Mouse (Mus musculus) MEL (cell line): ENCODE measurements around the gene Prickle2. TPM values are rescaled to one million over a fixed set of nuclear protein-coding genes. Genes with fewer than 3 reads are reported as not detected.

ENCODE experiments used
- DNase-seq: peaks from one replicate; pipeline ENCODE4 v3.0.0; 2011; ENCODE audit warnings: low read depth, low spot score
- H3K27ac ChIP-seq: 2 replicates; pipeline ENCODE4 v1.5.1; 2012; ENCODE audit warnings: low read depth, mild to moderate bottlenecking, control low read depth, low read length, moderate library complexity; ENCODE audit not compliant: control insufficient read depth
- H3K27me3 ChIP-seq, 2 experiments: fragments of 150-350 bp in 1 of 2; sonication (generic) in 1 of 2; 2 replicates each; pipeline ENCODE4 v1.6.1; 2012; ENCODE audit warnings: low read length in 2 of 2, mild to moderate bottlenecking in 2 of 2, improper control_type of control experiment in 1 of 2, moderate library complexity in 1 of 2; ENCODE audit not compliant: insufficient read depth in 2 of 2, control insufficient read depth in 1 of 2
- H3K36me3 ChIP-seq, 2 experiments: 2 replicates each; pipeline ENCODE4 v1.6.1; 2012 to 2014; ENCODE audit warnings: low read length in 2 of 2, improper control_type of control experiment in 1 of 2, inconsistent platforms in 1 of 2, mild to moderate bottlenecking in 1 of 2; ENCODE audit not compliant: insufficient read depth in 2 of 2, control insufficient read depth in 1 of 2
- H3K4me1 ChIP-seq, 2 experiments: fragments of 150-350 bp in 1 of 2; sonication (generic) in 1 of 2; 2 replicates each; pipeline ENCODE4 v1.6.1; 2012; ENCODE audit warnings: low read length in 2 of 2, improper control_type of control experiment in 1 of 2, mild to moderate bottlenecking in 1 of 2; ENCODE audit not compliant: insufficient read depth in 2 of 2, control insufficient read depth in 1 of 2
- H3K4me3 ChIP-seq, 2 experiments: fragments of 150-350 bp in 1 of 2; sonication (generic) in 1 of 2; 2 replicates each; pipeline ENCODE4 v1.5.1; 2012; ENCODE audit warnings: low read depth in 2 of 2, low read length in 2 of 2, mild to moderate bottlenecking in 2 of 2, moderate library complexity in 2 of 2, control low read depth in 1 of 2, improper control_type of control experiment in 1 of 2; ENCODE audit not compliant: control insufficient read depth in 1 of 2, insufficient read depth in 1 of 2
- H3K79me2 ChIP-seq: 2 replicates; pipeline ENCODE4 v1.6.1; 2012; ENCODE audit warnings: mild to moderate bottlenecking, low read length, moderate library complexity; ENCODE audit not compliant: control insufficient read depth, poor library complexity, insufficient read depth
- H3K9ac ChIP-seq: 2 replicates; pipeline ENCODE4 v1.6.1; 2012; ENCODE audit warnings: low read depth, mild to moderate bottlenecking, control low read depth, low read length, moderate library complexity; ENCODE audit not compliant: control insufficient read depth, poor library complexity, severe bottlenecking
- H3K9me3 ChIP-seq: fragments of 150-350 bp; sonication (generic); replicated peaks from 2 replicates; pipeline ENCODE4 v1.6.1; 2012; ENCODE audit warnings: mild to moderate bottlenecking, low read length, improper control_type of control experiment, moderate library complexity; ENCODE audit not compliant: insufficient read depth
- BHLHE40 ChIP-seq: IDR thresholded peaks from 2 replicates; pipeline ENCODE4 v1.6.1; 2012; ENCODE audit warnings: low read depth, mild to moderate bottlenecking, inconsistent platforms, low read length, improper control_type of control experiment, borderline replicate concordance
- CHD2 ChIP-seq: IDR thresholded peaks from 2 replicates; pipeline ENCODE4 v1.6.1; 2011; ENCODE audit warnings: low read length, improper control_type of control experiment
- CTCF ChIP-seq, 3 experiments: IDR thresholded peaks in 2 of 3; conservative IDR thresholded peaks in 1 of 3; 2 replicates each; pipeline ENCODE4 v1.5.1; 2011 to 2012; ENCODE audit warnings: low read length in 3 of 3, low read depth in 2 of 3, mild to moderate bottlenecking in 2 of 3, improper control_type of control experiment in 1 of 3, inconsistent platforms in 1 of 3, mixed read lengths in 1 of 3, moderate library complexity in 1 of 3; ENCODE audit not compliant: control insufficient read depth in 1 of 3, insufficient read depth in 1 of 3, poor library complexity in 1 of 3, severe bottlenecking in 1 of 3
- E2F4 ChIP-seq: IDR thresholded peaks from 2 replicates; pipeline ENCODE4 v1.6.1; 2011; ENCODE audit warnings: low read depth, low read length, improper control_type of control experiment, borderline replicate concordance
- ELF1 ChIP-seq: IDR thresholded peaks from 2 replicates; pipeline ENCODE4 v1.6.1; 2014; ENCODE audit warnings: low read depth, mild to moderate bottlenecking, inconsistent platforms, low read length, improper control_type of control experiment, moderate library complexity
- EP300 ChIP-seq, 2 experiments: IDR thresholded peaks; 2 replicates each; pipeline ENCODE4 v1.6.1; 2011; ENCODE audit warnings: improper control_type of control experiment in 2 of 2, low read length in 2 of 2, low read depth in 1 of 2, mild to moderate bottlenecking in 1 of 2
- GABPA ChIP-seq: IDR thresholded peaks from 2 replicates; pipeline ENCODE4 v1.6.1; 2012; ENCODE audit warnings: low read depth, mild to moderate bottlenecking, inconsistent platforms, low read length, improper control_type of control experiment, moderate library complexity
- GATA1 ChIP-seq: IDR thresholded peaks from 2 replicates; pipeline ENCODE4 v1.6.1; 2011; ENCODE audit warnings: low read depth, low read length, improper control_type of control experiment
- JUND ChIP-seq: IDR thresholded peaks from 2 replicates; pipeline ENCODE4 v1.6.1; 2011; ENCODE audit warnings: low read depth, mild to moderate bottlenecking, improper control_type of control experiment, low read length
- MAX ChIP-seq: IDR thresholded peaks from 2 replicates; pipeline ENCODE4 v1.6.1; 2011; ENCODE audit warnings: low read length, improper control_type of control experiment
- MEF2A ChIP-seq: IDR thresholded peaks from 2 replicates; pipeline ENCODE4 v1.6.1; 2014; ENCODE audit warnings: low read depth, mild to moderate bottlenecking, inconsistent platforms, low read length, improper control_type of control experiment; ENCODE audit not compliant: poor library complexity, insufficient replicate concordance, severe bottlenecking; ENCODE audit errors: extremely low read depth
- MYB ChIP-seq: IDR thresholded peaks from 2 replicates; pipeline ENCODE4 v1.6.1; 2011; ENCODE audit warnings: mild to moderate bottlenecking, low read depth, low read length, improper control_type of control experiment
- MYC ChIP-seq: IDR thresholded peaks from 2 replicates; pipeline ENCODE4 v1.6.1; 2011; ENCODE audit warnings: low read depth, mild to moderate bottlenecking, low read length, improper control_type of control experiment, moderate library complexity
- POLR2A ChIP-seq, 2 experiments: IDR thresholded peaks; 2 replicates each; pipeline ENCODE4 v1.6.1; 2011 to 2012; ENCODE audit warnings: low read length in 2 of 2, mild to moderate bottlenecking in 2 of 2, control low read depth in 1 of 2, improper control_type of control experiment in 1 of 2, low read depth in 1 of 2, moderate library complexity in 1 of 2; ENCODE audit not compliant: control insufficient read depth in 1 of 2, insufficient read depth in 1 of 2, poor library complexity in 1 of 2
- POLR2AphosphoS2 ChIP-seq: IDR thresholded peaks from 2 replicates; pipeline ENCODE4 v1.6.1; 2011; ENCODE audit warnings: low read length, improper control_type of control experiment
- RAD21 ChIP-seq: IDR thresholded peaks from 2 replicates; pipeline ENCODE4 v1.6.1; 2011; ENCODE audit warnings: mild to moderate bottlenecking, low read depth, low read length, improper control_type of control experiment
- SIN3A ChIP-seq: IDR thresholded peaks from 2 replicates; pipeline ENCODE4 v1.6.1; 2012; ENCODE audit warnings: low read length, improper control_type of control experiment, inconsistent platforms
- SMC3 ChIP-seq: IDR thresholded peaks from 2 replicates; pipeline ENCODE4 v1.6.1; 2011; ENCODE audit warnings: low read depth, low read length, improper control_type of control experiment
- TAL1 ChIP-seq: IDR thresholded peaks from 2 replicates; pipeline ENCODE4 v1.6.1; 2012; ENCODE audit warnings: mild to moderate bottlenecking, inconsistent platforms, low read length, moderate library complexity, mixed read lengths
- TCF12 ChIP-seq: IDR thresholded peaks from 2 replicates; pipeline ENCODE4 v1.6.1; 2014; ENCODE audit warnings: low read depth, mild to moderate bottlenecking, inconsistent platforms, low read length, improper control_type of control experiment, moderate library complexity
- USF1 ChIP-seq: IDR thresholded peaks from 2 replicates; pipeline ENCODE4 v1.6.1; 2014; ENCODE audit warnings: low read depth, mild to moderate bottlenecking, inconsistent platforms, low read length, improper control_type of control experiment, moderate library complexity
- USF2 ChIP-seq, 2 experiments: IDR thresholded peaks; 2 replicates each; pipeline ENCODE4 v1.6.1; 2011 to 2012; ENCODE audit warnings: improper control_type of control experiment in 2 of 2, low read length in 2 of 2, borderline replicate concordance in 1 of 2, inconsistent platforms in 1 of 2, low read depth in 1 of 2, mild to moderate bottlenecking in 1 of 2; ENCODE audit not compliant: insufficient read depth in 1 of 2
- ZC3H11A ChIP-seq: IDR thresholded peaks from 2 replicates; pipeline ENCODE4 v1.6.1; 2012; ENCODE audit warnings: low read depth, mild to moderate bottlenecking, inconsistent platforms, low read length, improper control_type of control experiment
- ZMIZ1 ChIP-seq: IDR thresholded peaks from 2 replicates; pipeline ENCODE4 v1.6.1; 2012; ENCODE audit warnings: low read depth, mild to moderate bottlenecking, inconsistent platforms, low read length, improper control_type of control experiment, moderate library complexity
- ZNF384 ChIP-seq: IDR thresholded peaks from 2 replicates; pipeline ENCODE4 v1.6.1; 2012; ENCODE audit warnings: low read depth, mild to moderate bottlenecking, inconsistent platforms, low read length, improper control_type of control experiment
- polyA plus RNA-seq, 2 experiments: library from polyadenylated mRNA; stranded (reverse) in 1 of 2; unstranded in 1 of 2; fragments of >175 nt in 1 of 2; fragments of >200 nt in 1 of 2; gene quantifications; 2 replicates each; pipeline versions ENCODE4 v1.2.1 to v1.2.4; 2012; ENCODE audit warnings: low replicate concordance in 2 of 2, low read depth in 1 of 2; ENCODE audit not compliant: insufficient read length in 2 of 2, insufficient read depth in 1 of 2, missing spikeins in 1 of 2
- total RNA-seq: library from RNA; depleted of rRNA; stranded (reverse); fragments of 300-350 nt; gene quantifications from 2 replicates; pipeline ENCODE4 v1.2.3, GENCODE M21; 2012

The Prickle2 gene
- total and polyA plus RNA-seq, 3 experiments: not detected

GRCm38 (mm10) chr6:92617183-92617582, 88.8 kb downstream of the Prickle2 start:
- no peaks in the 10 kb centered on the region for H3K4me1 ChIP-seq
- H3K4me3 ChIP-seq: no peak overlapping the region
- no peaks in the 10 kb centered on the region for H3K9me3 ChIP-seq
- no peak for DNase-seq
- H3K36me3 ChIP-seq: no peaks in the 10 kb centered on the region
- TF ChIP-seq POLR2A (IDR thresholded peaks at IDR 0.05; ENCODE audit: control insufficient read depth in 1 of 2, insufficient read depth in 1 of 2, low read depth in 1 of 2, low read length in 2 of 2, poor library complexity in 1 of 2) (no peak), BHLHE40 (no peak), USF2 (IDR thresholded peaks at IDR 0.05; ENCODE audit: borderline replicate concordance in 1 of 2, insufficient read depth in 1 of 2, low read depth in 1 of 2, low read length in 2 of 2) (no peak), SIN3A (no peak), E2F4 (no peak), CHD2 (no peak), TCF12 (no peak), ELF1 (no peak), CTCF (IDR thresholded peaks at IDR 0.05 in 2 of 3, conservative IDR thresholded peaks at IDR 0.05 in 1 of 3; ENCODE audit: control insufficient read depth in 1 of 3, insufficient read depth in 1 of 3, low read depth in 2 of 3, low read length in 3 of 3, poor library complexity in 1 of 3, severe bottlenecking in 1 of 3) (no peak), MAX (no peak), ZC3H11A (no peak), MYB (no peak), SMC3 (no peak), GATA1 (no peak), RAD21 (no peak), ZNF384 (no peak)
- no peaks in the 10 kb centered on the region for H3K27me3 ChIP-seq
- no peak overlapping the region for H3K27ac ChIP-seq
- no peak overlapping the region for H3K9ac ChIP-seq
- no peaks in the 10 kb centered on the region for H3K79me2 ChIP-seq

GRCm38 (mm10) chr6:92614771-92615170, 91.2 kb downstream of the Prickle2 start:
- Histone ChIP-seq H3K9me3 (no peaks in the 10 kb centered on the region), H3K4me1 (no peaks in the 10 kb centered on the region)
- TF ChIP-seq CTCF (IDR thresholded peaks at IDR 0.05 in 2 of 3, conservative IDR thresholded peaks at IDR 0.05 in 1 of 3; ENCODE audit: control insufficient read depth in 1 of 3, insufficient read depth in 1 of 3, low read depth in 2 of 3, low read length in 3 of 3, poor library complexity in 1 of 3, severe bottlenecking in 1 of 3) (no peak), GATA1 (no peak), MEF2A (no peak), CHD2 (no peak), ZMIZ1 (no peak), BHLHE40 (no peak), MYB (no peak), GABPA (no peak), EP300 (IDR thresholded peaks at IDR 0.05; ENCODE audit: low read depth in 1 of 2, low read length in 2 of 2) (no peak), ZC3H11A (no peak), MYC (no peak), TAL1 (no peak), SIN3A (no peak), E2F4 (no peak), USF1 (no peak), JUND (no peak), USF2 (IDR thresholded peaks at IDR 0.05; ENCODE audit: borderline replicate concordance in 1 of 2, insufficient read depth in 1 of 2, low read depth in 1 of 2, low read length in 2 of 2) (no peak), POLR2AphosphoS2 (no peak)
- TF ChIP-seq, all 39 proteins: peak for 0
- H3K36me3 ChIP-seq: no peaks in the 10 kb centered on the region
- H3K79me2 ChIP-seq: no peaks in the 10 kb centered on the region
- H3K9ac ChIP-seq: no peak overlapping the region
- no peak overlapping the region for H3K4me3 ChIP-seq
- no peak overlapping the region for H3K27ac ChIP-seq
- no peaks in the 10 kb centered on the region for H3K27me3 ChIP-seq
- DNase-seq: no peak
